Mouse (Mus musculus) heart, adult 2 months (tissue): ENCODE measurements around the gene Nap1l5. TPM values are rescaled to one million over a fixed set of nuclear protein-coding genes. Genes with fewer than 3 reads are reported as not detected.

Experiments
- DNase-seq, 2 experiments: peaks; one replicate each; pipeline ENCODE4 v3.0.0; 2021
- H3K27ac ChIP-seq: fragments of 200-600 bp; 2 replicates; pipeline ENCODE4 v1.8.1; 2022
- H3K27me3 ChIP-seq: fragments of 200-500 bp; 2 replicates; pipeline ENCODE4 v1.6.1; 2012; ENCODE audit warnings: mild to moderate bottlenecking, low read length, inconsistent platforms, mixed read lengths; ENCODE audit not compliant: control insufficient read depth, insufficient read depth
- H3K36me3 ChIP-seq: fragments of 200-500 bp; 2 replicates; pipeline ENCODE4 v1.6.1; 2012; ENCODE audit warnings: low read length, inconsistent platforms; ENCODE audit not compliant: control insufficient read depth, insufficient read depth
- H3K4me1 ChIP-seq: fragments of 200-500 bp; 2 replicates; pipeline ENCODE4 v1.6.1; 2011; ENCODE audit warnings: low read length; ENCODE audit not compliant: control insufficient read depth, insufficient read depth
- H3K4me3 ChIP-seq: fragments of 200-600 bp; 2 replicates; pipeline ENCODE4 v1.8.1; 2022
- H3K79me2 ChIP-seq: fragments of 200-500 bp; replicated peaks from 2 replicates; pipeline ENCODE4 v1.6.1; 2012; ENCODE audit warnings: mild to moderate bottlenecking, inconsistent platforms, low read length, moderate library complexity, mixed read lengths; ENCODE audit not compliant: control insufficient read depth, insufficient read depth
- H3K9ac ChIP-seq: fragments of 200-500 bp; 2 replicates; pipeline ENCODE4 v1.6.1; 2012; ENCODE audit warnings: low read depth, mild to moderate bottlenecking, control low read depth, inconsistent platforms, low read length, mixed read lengths
- CTCF ChIP-seq: fragments of 200-600 bp; IDR thresholded peaks from 2 replicates; pipeline ENCODE4 v1.8.1; 2022; ENCODE audit warnings: antibody characterized with exemption, mild to moderate bottlenecking, moderate library complexity
- EP300 ChIP-seq: fragments of 200-500 bp; IDR thresholded peaks from 2 replicates; pipeline ENCODE4 v1.6.1; 2011; ENCODE audit warnings: low read depth, low read length, control low read depth; ENCODE audit not compliant: insufficient read depth
- POLR2A ChIP-seq: fragments of 200-500 bp; IDR thresholded peaks from 2 replicates; pipeline ENCODE4 v1.6.1; 2011; ENCODE audit warnings: mild to moderate bottlenecking, low read depth, low read length, control low read depth; ENCODE audit not compliant: insufficient read depth
- WGBS: fragments of 180-500 bp; shearing (Covaris S2); methylation state at CpG from one replicate; pipeline ENCODE4 v1.1.7; 2018; 5-methylcytosine and 5-hydroxymethylcytosine counted together
- intact Hi-C: fragments of 180-260 bp; cut with DNase I; formaldehyde crosslinking; loops from one replicate; pipeline ENCODE4 v1.15.1; 2025
- polyA plus RNA-seq: library from polyadenylated mRNA; depleted of rRNA; stranded (reverse); fragments of >200 nt; gene quantifications from 2 replicates; pipeline ENCODE4 v1.2.3, GENCODE M21; 2012
- total RNA-seq, 2 experiments: library from RNA; stranded (reverse); gene quantifications; 2 replicates each; pipeline ENCODE4 v1.2.3; 2021

The Nap1l5 gene
- total and polyA plus RNA-seq, 3 experiments, result 0.63 to 1.6 (median 0.78) TPM

DNA sequence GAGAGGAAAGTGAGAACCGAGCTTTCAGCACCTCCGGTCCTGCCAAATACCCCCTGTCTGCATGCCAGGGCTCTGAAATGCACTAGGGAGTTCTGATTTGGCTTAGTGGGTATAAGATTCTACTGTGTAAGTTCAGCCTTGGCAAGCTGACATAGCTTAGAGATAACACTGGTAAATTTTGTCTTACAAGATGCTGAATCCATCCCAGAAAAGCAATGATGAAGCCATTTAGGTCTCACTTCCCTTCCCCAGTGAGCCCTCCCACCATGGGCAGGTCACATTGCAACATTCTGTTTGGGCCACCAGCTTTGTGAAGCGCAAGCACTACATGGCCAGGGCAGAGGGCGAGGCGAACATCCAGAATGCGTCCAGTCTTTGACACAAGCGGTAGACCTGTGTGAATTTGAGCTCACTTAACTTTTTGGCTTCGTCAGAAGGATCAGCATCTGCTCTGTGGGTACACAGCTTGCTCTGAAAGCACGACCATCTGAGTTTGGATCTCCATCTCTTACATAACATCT is 23.1 kb upstream of the Nap1l5 start:
- Histone ChIP-seq H3K4me1 (peaks cover 10% of the 10 kb centered on the region), H3K27me3 (no peaks in the 10 kb centered on the region), H3K27ac (peak overlapping the region; percentile 58), H3K79me2 (no peaks in the 10 kb centered on the region), H3K9ac (no peak overlapping the region), H3K36me3 (no peaks in the 10 kb centered on the region), H3K4me3 (no peak overlapping the region)
- intact Hi-C loops, result no loop called here
- TF ChIP-seq POLR2A (0 out of 2 replicates have a peak, but pooled peaks have one; percentile 29), CTCF (no peak), EP300 (0 out of 2 replicates have a peak, but pooled peaks have one; percentile 11)
- 55% methylated on average over 9 of the region's 9 CpGs for WGBS
- DNase-seq, result peak; percentile 71 to 77

DNA sequence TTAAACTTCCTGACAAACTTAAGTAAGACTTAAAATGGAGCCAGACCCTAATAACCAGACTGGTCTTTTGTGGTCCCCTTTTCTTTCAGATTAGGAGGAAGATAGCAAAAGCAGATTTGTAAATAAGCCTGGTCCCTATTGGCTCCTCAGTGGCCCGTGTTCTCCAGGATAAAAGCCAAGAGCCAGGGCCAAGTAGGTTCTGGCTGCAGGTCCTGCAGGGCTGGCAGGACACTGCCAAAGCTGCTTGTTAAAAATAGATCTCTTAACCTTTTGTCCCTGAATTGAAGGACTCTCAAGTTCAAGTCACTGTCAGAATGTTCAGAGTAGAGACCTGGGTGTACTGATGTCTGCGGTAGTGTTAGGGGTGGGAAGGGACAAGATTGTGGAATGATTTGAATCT is 21.0 kb upstream of the Nap1l5 start:
- Histone ChIP-seq H3K4me1 (peaks cover 10% of the 10 kb centered on the region), H3K27me3 (no peaks in the 10 kb centered on the region), H3K79me2 (no peaks in the 10 kb centered on the region), H3K9ac (no peak overlapping the region), H3K4me3 (no peak overlapping the region), H3K36me3 (no peaks in the 10 kb centered on the region), H3K27ac (peak overlapping the region; percentile 80)
- WGBS, result 34% methylated on average over 2 of the region's 2 CpGs
- TF ChIP-seq CTCF, result no peak
- TF ChIP-seq EP300, result 0 out of 2 replicates have a peak, but pooled peaks have one; percentile 34
- TF ChIP-seq POLR2A, result no peak
- DNase-seq, result peak; percentile 52 to 76
- intact Hi-C loops, result no loop called here

DNA sequence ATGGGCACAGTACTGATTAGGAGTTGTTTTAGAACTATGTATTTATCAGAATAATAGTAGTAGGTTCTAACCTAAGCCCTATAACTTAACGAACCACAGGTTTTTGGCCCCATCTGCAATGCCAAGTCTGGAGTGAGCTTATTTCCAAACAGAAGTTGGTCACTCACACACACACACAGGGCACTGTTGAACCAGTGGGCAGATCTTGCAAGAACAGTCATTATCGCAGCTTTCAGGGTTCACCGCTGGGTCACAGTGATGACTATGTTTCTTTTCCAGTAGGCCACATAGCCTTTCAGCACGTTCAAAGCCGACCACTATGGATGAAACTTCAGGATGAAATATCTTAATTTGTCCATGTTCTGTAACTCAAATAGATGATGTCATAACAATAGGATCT is 15.6 kb upstream of the Nap1l5 start:
- no peaks in the 10 kb centered on the region for H3K36me3 ChIP-seq
- no peak overlapping the region for H3K27ac ChIP-seq
- DNase-seq, result no peak
- no peaks in the 10 kb centered on the region for H3K79me2 ChIP-seq
- H3K27me3 ChIP-seq, result no peaks in the 10 kb centered on the region
- no peak overlapping the region for H3K9ac ChIP-seq
- WGBS, result 65% methylated on average over 5 of the region's 5 CpGs
- intact Hi-C loops, result no loop called here
- TF ChIP-seq CTCF (no peak), POLR2A (no peak), EP300 (no peak)
- H3K4me1 ChIP-seq, result peaks cover 3% of the 10 kb centered on the region
- H3K4me3 ChIP-seq, result no peak overlapping the region

DNA sequence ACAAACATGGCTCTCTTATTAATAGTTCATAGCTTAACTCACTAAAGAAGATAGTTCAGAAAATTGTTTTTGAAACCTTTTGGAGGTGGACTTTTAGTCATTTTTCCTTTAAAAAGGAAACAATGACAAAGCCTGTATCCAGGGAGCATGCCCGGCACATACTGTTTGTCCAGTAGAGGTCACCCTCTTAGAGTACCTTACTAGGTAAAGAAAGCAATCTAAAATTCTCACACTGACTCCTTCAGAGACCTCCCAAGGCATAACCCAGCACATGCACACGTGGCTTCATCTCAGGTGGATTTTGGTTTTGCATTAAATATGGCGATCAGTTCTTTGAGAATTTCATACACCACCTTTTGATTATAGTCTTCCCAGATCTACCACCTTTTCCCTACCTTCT is 14.7 kb upstream of the Nap1l5 start:
- H3K4me1 ChIP-seq, result no peaks in the 10 kb centered on the region
- no peak overlapping the region for H3K27ac ChIP-seq
- no peak overlapping the region for H3K9ac ChIP-seq
- no peaks in the 10 kb centered on the region for H3K79me2 ChIP-seq
- TF ChIP-seq CTCF, result peak; percentile 75
- TF ChIP-seq POLR2A, result no peak
- TF ChIP-seq EP300, result no peak
- H3K36me3 ChIP-seq, result no peaks in the 10 kb centered on the region; the same call in 1 of the 2 replicates
- WGBS, result 28% methylated on average over 3 of the region's 3 CpGs
- DNase-seq, result no peak
- no peak overlapping the region for H3K4me3 ChIP-seq
- intact Hi-C loops, result loop anchor here (2.0 kb wide), 1 partner anchor 259 kb away; no protein-coding TSS in a partner anchor
- no peaks in the 10 kb centered on the region for H3K27me3 ChIP-seq

DNA sequence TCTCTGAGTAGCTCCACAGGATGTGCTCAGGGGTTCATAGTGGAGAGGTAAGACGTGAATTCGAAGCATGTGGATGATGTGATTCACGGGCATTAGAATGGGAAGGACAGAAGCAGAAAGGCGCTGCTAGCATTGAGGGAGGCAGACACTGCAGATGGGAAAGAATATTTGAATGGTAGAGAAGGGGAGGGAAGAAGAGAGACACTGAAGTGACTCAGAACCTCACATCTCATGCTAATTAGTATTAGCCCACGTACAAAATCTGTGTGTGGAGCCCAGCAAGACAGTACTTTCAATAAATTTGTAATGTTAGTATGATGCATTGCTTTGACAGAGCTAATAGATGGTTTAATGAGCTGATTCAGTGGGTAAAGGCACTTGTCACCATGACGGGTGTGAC is 13.9 kb upstream of the Nap1l5 start:
- WGBS, result 87% methylated on average over 6 of the region's 6 CpGs
- TF ChIP-seq CTCF (no peak), POLR2A (no peak), EP300 (no peak)
- no peak overlapping the region for H3K4me3 ChIP-seq
- DNase-seq, result no peak
- H3K9ac ChIP-seq, result no peak overlapping the region
- intact Hi-C loops, result loop anchor here (2.0 kb wide), 1 partner anchor 260 kb away; no protein-coding TSS in a partner anchor
- H3K4me1 ChIP-seq, result no peaks in the 10 kb centered on the region
- no peaks in the 10 kb centered on the region for H3K27me3 ChIP-seq
- H3K79me2 ChIP-seq, result no peaks in the 10 kb centered on the region
- no peak overlapping the region for H3K27ac ChIP-seq
- H3K36me3 ChIP-seq, result no peaks in the 10 kb centered on the region; the same call in 1 of the 2 replicates

DNA sequence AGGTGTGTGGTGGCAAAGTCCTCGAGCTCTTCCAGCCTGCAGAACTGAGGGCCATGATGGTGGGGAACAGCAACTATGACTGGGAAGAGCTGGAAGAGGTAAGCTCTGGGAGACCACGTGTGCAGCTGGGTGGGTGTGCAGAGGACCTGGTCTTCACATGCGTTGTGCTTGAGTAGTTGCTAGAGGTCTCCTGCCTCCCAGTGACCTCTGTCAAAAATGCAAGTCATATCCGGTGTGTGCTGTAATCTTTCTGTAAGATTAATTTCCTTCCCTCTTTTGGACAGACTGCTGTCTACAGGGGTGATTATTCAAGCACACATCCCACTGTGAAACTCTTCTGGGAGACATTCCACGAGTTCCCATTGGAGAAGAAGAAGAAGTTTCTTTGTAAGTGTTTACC is 9.6 kb upstream of the Nap1l5 start:
- no peak for DNase-seq
- WGBS, result 60% methylated on average over 5 of the region's 5 CpGs

More for the DNA sequence above, 9.6 kb upstream of the Nap1l5 start:
- Histone ChIP-seq H3K9ac (no peak overlapping the region), H3K4me1 (no peaks in the 10 kb centered on the region), H3K4me3 (no peak overlapping the region), H3K27ac (no peak overlapping the region), H3K79me2 (no peaks in the 10 kb centered on the region), H3K27me3 (no peaks in the 10 kb centered on the region), H3K36me3 (no peaks in the 10 kb centered on the region; the same call in 1 of the 2 replicates)
- TF ChIP-seq CTCF (no peak), POLR2A (no peak), EP300 (no peak)
- intact Hi-C loops, result no loop called here
